Mouse (Mus musculus): ENCODE measurements around the gene Drd1. TPM values are rescaled to one million over a fixed set of nuclear protein-coding genes. Genes with fewer than 3 reads are reported as not detected.

The Drd1 gene
- total RNA-seq, 2 experiments from 2014 or later = 5.4 to 8.7 TPM

GRCm38 (mm10) chr13:54084178-54084577, 28.7 kb upstream of the Drd1 start:
- Histone ChIP-seq H3K27ac (no peak overlapping the region), H3K4me3 (no peak overlapping the region)
- no peak for DNase-seq (ENCODE audit: low spot score in 2 of 2)
- TF ChIP-seq CTCF (conservative IDR thresholded peaks at IDR 0.05) = no peak

GRCm38 (mm10) chr13:54082946-54083345, 27.4 kb upstream of the Drd1 start:
- H3K27ac ChIP-seq = no peak overlapping the region
- DNase-seq (ENCODE audit: low spot score in 2 of 2) = no peak
- no peak for TF ChIP-seq CTCF (conservative IDR thresholded peaks at IDR 0.05)
- no peak overlapping the region for H3K4me3 ChIP-seq

GRCm38 (mm10) chr13:54080785-54081184, 25.3 kb upstream of the Drd1 start:
- no peak for TF ChIP-seq CTCF (conservative IDR thresholded peaks at IDR 0.05)
- Histone ChIP-seq H3K27ac (no peak overlapping the region), H3K4me3 (no peak overlapping the region)
- DNase-seq (ENCODE audit: low spot score in 2 of 2) = no peak

- Histone ChIP-seq H3K27ac (peak overlapping the region; percentile 24), H3K4me3 (no peak overlapping the region)
- no peak for DNase-seq (ENCODE audit: low spot score in 2 of 2)
- no peak for TF ChIP-seq CTCF (conservative IDR thresholded peaks at IDR 0.05)
Measured at GRCm38 (mm10) chr13:54079782-54080759, 24.6 kb upstream of the Drd1 start.

GRCm38 (mm10) chr13:54077470-54078174, 22.1 kb upstream of the Drd1 start:
- no peak for DNase-seq (ENCODE audit: low spot score in 2 of 2)

GRCm38 (mm10) chr13:54076762-54077460, 21.4 kb upstream of the Drd1 start:
- no peak overlapping the region for H3K4me3 ChIP-seq
- DNase-seq (ENCODE audit: low spot score in 2 of 2) = no peak
- H3K27ac ChIP-seq = no peak overlapping the region
- no peak for TF ChIP-seq CTCF (conservative IDR thresholded peaks at IDR 0.05)

More at GRCm38 (mm10) chr13:54077470-54078174, 22.1 kb upstream of the Drd1 start:
- no peak for TF ChIP-seq CTCF (conservative IDR thresholded peaks at IDR 0.05)
- Histone ChIP-seq H3K4me3 (no peak overlapping the region), H3K27ac (no peak overlapping the region)

GRCm38 (mm10) chr13:54076051-54076450, 20.5 kb upstream of the Drd1 start:
- Histone ChIP-seq H3K27ac (no peak overlapping the region), H3K4me3 (no peak overlapping the region)
- no peak for DNase-seq (ENCODE audit: low spot score in 2 of 2)
- no peak for TF ChIP-seq CTCF (conservative IDR thresholded peaks at IDR 0.05)

GRCm38 (mm10) chr13:54075416-54075815, 19.9 kb upstream of the Drd1 start:
- Histone ChIP-seq H3K4me3 (no peak overlapping the region), H3K27ac (no peak overlapping the region)
- TF ChIP-seq CTCF (conservative IDR thresholded peaks at IDR 0.05) = no peak
- DNase-seq (ENCODE audit: low spot score in 2 of 2) = no peak

- Histone ChIP-seq H3K27ac (no peak overlapping the region), H3K4me3 (no peak overlapping the region)
- TF ChIP-seq CTCF (conservative IDR thresholded peaks at IDR 0.05) = no peak
- no peak for DNase-seq (ENCODE audit: low spot score in 2 of 2)
Measured at GRCm38 (mm10) chr13:54073491-54073890, 18.0 kb upstream of the Drd1 start.

GRCm38 (mm10) chr13:54073066-54073465, 17.6 kb upstream of the Drd1 start:
- peak overlapping the region; percentile 98; the same call in 1 of the 2 replicates for H3K27ac ChIP-seq
- H3K4me3 ChIP-seq = peak overlapping the region; percentile 74
- DNase-seq (ENCODE audit: low spot score in 2 of 2) = no peak
- TF ChIP-seq CTCF (conservative IDR thresholded peaks at IDR 0.05) = no peak

- Histone ChIP-seq H3K4me3 (peak overlapping the region; percentile 74), H3K27ac (peak overlapping the region; percentile 98)
- DNase-seq (ENCODE audit: low spot score in 2 of 2) = no peak
- no peak for TF ChIP-seq CTCF (conservative IDR thresholded peaks at IDR 0.05)
Measured at GRCm38 (mm10) chr13:54072526-54073057, 17.1 kb upstream of the Drd1 start.

GRCm38 (mm10) chr13:54071606-54072331, 16.3 kb upstream of the Drd1 start, which contains the start of gene Sfxn1:
Gene Sfxn1 (plus strand): TSS chr13:54071869.
- H3K27ac ChIP-seq = peak within 1 kb of the TSS; percentile 98
- H3K4me3 ChIP-seq = peak within 1 kb of the TSS; percentile 74
- DNase-seq (ENCODE audit: low spot score in 2 of 2) = peak; percentile 58 to 79
- no peak for TF ChIP-seq CTCF (conservative IDR thresholded peaks at IDR 0.05)
